Mouse (Mus musculus) intestine, embryonic 14.5 days (tissue): ENCODE data around the gene Col28a1. TPM values are rescaled to one million over a fixed set of nuclear protein-coding genes. Genes with fewer than 3 reads are reported as not detected.

Source experiments
- ATAC-seq: fragments of 200-750 bp; cut with Nextera tagmentation; replicated peaks from 2 replicates; pipeline ENCODE4 v1.8.0; 2017; ENCODE audit warnings: low read depth, moderate number of reproducible peaks, moderate TSS enrichment, moderate library complexity; ENCODE audit not compliant: low FRiP score, low TSS enrichment
- DNase-seq: peaks from one replicate; pipeline ENCODE4 v3.0.0-alpha.2; 2018; ENCODE audit warnings: low spot score
- H3K27ac ChIP-seq: fragments of 300-500 bp; sonication (generic); 2 replicates; pipeline ENCODE4 v1.5.1; 2014; ENCODE audit warnings: low read depth, mild to moderate bottlenecking, control low read depth
- H3K27me3 ChIP-seq: fragments of 300-500 bp; sonication (generic); replicated peaks from 2 replicates; pipeline ENCODE4 v1.6.1; 2014; ENCODE audit warnings: low read length, control low read depth; ENCODE audit not compliant: control insufficient read depth, insufficient read depth
- H3K36me3 ChIP-seq: fragments of 300-500 bp; sonication (generic); 2 replicates; pipeline ENCODE4 v1.6.1; 2014; ENCODE audit warnings: low read length, control low read depth; ENCODE audit not compliant: control insufficient read depth, insufficient read depth
- H3K4me1 ChIP-seq: fragments of 300-500 bp; sonication (generic); replicated peaks from 2 replicates; pipeline ENCODE4 v1.6.1; 2014; ENCODE audit warnings: low read length, control low read depth, mixed read lengths; ENCODE audit not compliant: control insufficient read depth, insufficient read depth
- H3K4me2 ChIP-seq: fragments of 300-500 bp; sonication (generic); 2 replicates; pipeline ENCODE4 v1.6.1; 2014; ENCODE audit warnings: low read length
- H3K4me3 ChIP-seq: fragments of 300-500 bp; sonication (generic); 2 replicates; pipeline ENCODE4 v1.5.1; 2014; ENCODE audit warnings: low read depth, low read length, control low read depth, mixed read lengths
- H3K9ac ChIP-seq: fragments of 300-500 bp; sonication (generic); 2 replicates; pipeline ENCODE4 v1.6.1; 2014; ENCODE audit warnings: mild to moderate bottlenecking, low read length
- H3K9me3 ChIP-seq: fragments of 300-500 bp; sonication (generic); 2 replicates; pipeline ENCODE4 v1.6.1; 2016; ENCODE audit warnings: low read length, control low read depth; ENCODE audit not compliant: control insufficient read depth
- WGBS: fragments of 180-500 bp; shearing (Covaris S2); extraction: QIAGEN DNeasy Blood & Tissue Kit; methylation state at CpG from one replicate; pipeline ENCODE4 v1.1.7; 2014; 5-methylcytosine and 5-hydroxymethylcytosine counted together
- polyA plus RNA-seq: library from polyadenylated mRNA; unstranded; fragments of >200 nt; fragmentation: Nextera tagmentation; extraction: Ambion mirVana; gene quantifications from 2 replicates; pipeline ENCODE4 v1.2.1, GENCODE M21; 2014

Col28a1 gene
- polyA plus RNA-seq, 1 experiment from 2014 or later, result 1.4 TPM

DNA sequence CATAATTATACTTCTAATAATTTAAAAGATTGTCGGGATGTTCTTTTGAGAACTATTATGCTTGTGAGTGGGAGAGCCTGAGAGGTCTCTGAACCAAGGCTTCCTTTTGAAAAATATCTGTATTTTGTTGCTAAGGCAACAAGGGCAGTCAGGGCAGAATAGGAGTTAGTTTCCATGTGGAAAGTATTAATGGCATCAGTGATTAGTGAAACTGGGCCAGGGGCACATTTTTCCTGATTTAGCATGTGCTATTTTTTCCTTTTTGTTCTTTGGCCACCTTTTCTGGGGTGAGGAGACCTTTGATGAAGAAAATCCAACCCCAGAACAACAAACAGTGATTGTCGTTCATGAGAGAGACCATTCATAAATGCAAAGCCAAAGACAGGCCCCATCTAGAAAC, 43.5 kb downstream of the Col28a1 start:
- DNase-seq (no peak), ATAC-seq (no peak)
- H3K4me1 ChIP-seq, result no peaks in the 10 kb centered on the region
- no peak overlapping the region for H3K9ac ChIP-seq
- no peaks in the 10 kb centered on the region for H3K36me3 ChIP-seq
- no peaks in the 10 kb centered on the region for H3K27me3 ChIP-seq
- WGBS, result 90% methylated on average over 2 of the region's 2 CpGs
- no peaks in the 10 kb centered on the region for H3K9me3 ChIP-seq
- H3K4me2 ChIP-seq, result no peak overlapping the region
- H3K4me3 ChIP-seq, result no peak overlapping the region
- H3K27ac ChIP-seq, result no peak overlapping the region

DNA sequence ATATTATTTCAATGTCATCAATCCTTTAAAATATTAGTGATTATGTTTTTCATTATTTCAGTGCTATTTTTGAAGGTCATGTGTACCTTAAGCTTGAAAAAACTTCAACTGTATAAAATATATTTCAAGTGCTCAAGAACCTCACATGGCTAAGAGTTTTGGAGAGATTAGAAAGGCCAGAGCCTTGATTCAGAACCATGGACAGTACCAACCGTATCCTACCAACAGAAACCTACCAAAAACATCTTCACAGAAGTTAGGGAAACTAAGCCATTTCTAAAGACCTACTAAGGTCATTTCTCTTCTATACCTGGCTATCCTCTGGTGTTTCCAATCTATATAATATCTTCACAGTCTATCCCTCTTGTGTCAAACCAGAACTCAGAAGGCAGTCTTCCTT, 50.5 kb downstream of the Col28a1 start:
- Histone ChIP-seq H3K27me3 (no peaks in the 10 kb centered on the region), H3K4me3 (no peak overlapping the region), H3K36me3 (no peaks in the 10 kb centered on the region), H3K4me1 (no peaks in the 10 kb centered on the region), H3K9ac (no peak overlapping the region), H3K4me2 (no peak overlapping the region), H3K9me3 (no peaks in the 10 kb centered on the region), H3K27ac (no peak overlapping the region)
- 26% methylated on average over 1 of the region's 1 CpGs for WGBS
- DNase-seq (no peak), ATAC-seq (no peak)

DNA sequence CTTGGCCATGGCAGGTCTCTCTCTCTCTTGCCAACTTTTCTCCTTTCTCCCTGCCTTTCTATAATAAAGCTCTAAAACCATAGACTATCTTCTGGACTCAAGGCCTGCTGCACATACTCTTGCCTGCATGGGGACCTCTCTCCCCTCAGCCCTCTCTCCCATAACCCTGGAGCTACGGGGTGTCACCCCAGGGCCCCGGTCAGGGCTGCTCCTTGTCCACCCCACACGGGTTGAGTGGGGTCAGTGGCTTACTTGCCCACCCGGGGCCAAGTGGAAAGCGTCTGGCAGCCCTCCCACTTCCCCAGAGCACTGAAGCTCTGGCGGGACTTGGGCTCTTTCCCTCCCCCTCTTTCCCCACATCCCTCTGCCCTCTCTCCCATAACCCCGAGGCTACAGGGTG, 62.3 kb downstream of the Col28a1 start:
- 80% methylated on average over 7 of the region's 7 CpGs for WGBS
- no peaks in the 10 kb centered on the region for H3K27me3 ChIP-seq
- ATAC-seq (no peak), DNase-seq (no peak)
- H3K9ac ChIP-seq, result no peak overlapping the region
- no peaks in the 10 kb centered on the region for H3K36me3 ChIP-seq
- H3K27ac ChIP-seq, result no peak overlapping the region
- no peaks in the 10 kb centered on the region for H3K9me3 ChIP-seq
- H3K4me3 ChIP-seq, result no peak overlapping the region
- no peaks in the 10 kb centered on the region for H3K4me1 ChIP-seq
- no peak overlapping the region for H3K4me2 ChIP-seq

DNA sequence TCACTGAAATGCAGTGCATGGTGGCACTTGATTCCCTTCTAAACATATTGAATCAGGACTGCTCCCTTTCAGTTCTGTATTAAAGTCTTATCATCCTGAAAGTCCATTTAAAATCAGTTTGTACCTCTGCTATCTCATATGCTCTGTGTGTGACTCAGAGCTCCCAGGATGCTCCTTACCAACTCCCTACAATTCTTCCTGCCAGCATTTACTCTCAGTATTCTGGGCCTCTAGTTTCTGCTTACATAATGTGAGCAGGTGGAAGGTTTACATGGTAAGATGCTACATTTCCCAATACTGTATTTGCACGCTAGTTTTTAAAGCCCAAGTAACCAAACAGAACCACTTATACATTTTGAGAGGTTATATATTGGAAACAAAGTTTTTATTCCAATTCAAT, 64.3 kb downstream of the Col28a1 start:
- Histone ChIP-seq H3K27me3 (no peaks in the 10 kb centered on the region), H3K36me3 (no peaks in the 10 kb centered on the region), H3K27ac (no peak overlapping the region), H3K4me1 (no peaks in the 10 kb centered on the region), H3K4me2 (no peak overlapping the region), H3K4me3 (no peak overlapping the region), H3K9ac (no peak overlapping the region), H3K9me3 (no peaks in the 10 kb centered on the region)
- DNase-seq (no peak), ATAC-seq (no peak)
- 90% methylated on average over 1 of the region's 1 CpGs for WGBS

DNA sequence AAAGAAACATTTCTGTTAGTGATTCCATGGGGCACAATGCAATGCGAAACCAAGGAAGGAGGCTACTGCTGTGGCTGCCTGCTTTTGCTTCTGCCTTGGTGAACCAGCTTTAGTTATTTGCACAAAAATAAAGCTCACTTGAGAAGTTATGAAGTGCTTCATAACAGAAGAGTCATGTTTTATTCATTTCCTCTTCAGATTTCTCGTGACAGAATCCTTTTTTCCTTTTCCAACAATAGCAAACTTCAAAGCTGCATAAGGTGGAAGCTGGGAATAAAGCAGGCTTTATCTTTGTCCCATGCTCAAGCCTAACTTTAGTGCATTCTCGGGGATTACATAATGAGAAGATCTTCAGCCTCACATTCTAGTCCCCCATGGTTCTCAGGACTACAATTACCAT, 65.9 kb downstream of the Col28a1 start:
- H3K9ac ChIP-seq, result no peak overlapping the region

DNA sequence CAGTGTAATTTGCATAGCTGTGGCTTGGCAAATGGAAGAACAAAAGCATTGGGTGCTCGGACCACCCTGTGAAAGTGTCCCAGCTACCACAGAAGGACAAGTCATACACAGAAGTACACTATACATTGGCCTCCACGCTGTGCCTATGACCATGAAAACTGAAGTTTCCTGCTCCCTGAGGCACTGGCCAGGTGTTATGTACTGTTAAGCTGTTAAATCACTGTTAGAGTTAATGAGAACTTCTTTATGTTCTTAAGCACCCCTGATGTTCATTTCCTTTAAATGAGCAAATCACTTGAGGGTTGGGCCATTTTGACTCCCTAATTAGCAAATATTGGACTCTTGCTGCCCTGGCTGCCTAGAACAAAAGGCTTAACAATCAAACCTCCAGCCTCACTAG, 73.3 kb downstream of the Col28a1 start:
- no peaks in the 10 kb centered on the region for H3K9me3 ChIP-seq
- no peak overlapping the region for H3K4me3 ChIP-seq
- ATAC-seq (no peak), DNase-seq (no peak)
- no peaks in the 10 kb centered on the region for H3K4me1 ChIP-seq
- H3K9ac ChIP-seq, result no peak overlapping the region
- no peak overlapping the region for H3K27ac ChIP-seq
- H3K36me3 ChIP-seq, result no peaks in the 10 kb centered on the region
- H3K27me3 ChIP-seq, result no peaks in the 10 kb centered on the region
- WGBS, result 81% methylated on average over 2 of the region's 2 CpGs
- H3K4me2 ChIP-seq, result no peak overlapping the region

More for the DNA sequence above, 65.9 kb downstream of the Col28a1 start:
- ATAC-seq (no peak), DNase-seq (no peak)
- WGBS, result 65% methylated on average over 3 of the region's 3 CpGs
- H3K36me3 ChIP-seq, result no peaks in the 10 kb centered on the region
- no peaks in the 10 kb centered on the region for H3K4me1 ChIP-seq
- H3K27ac ChIP-seq, result no peak overlapping the region
- H3K9me3 ChIP-seq, result no peaks in the 10 kb centered on the region
- H3K4me3 ChIP-seq, result no peak overlapping the region
- H3K27me3 ChIP-seq, result no peaks in the 10 kb centered on the region
- no peak overlapping the region for H3K4me2 ChIP-seq

DNA sequence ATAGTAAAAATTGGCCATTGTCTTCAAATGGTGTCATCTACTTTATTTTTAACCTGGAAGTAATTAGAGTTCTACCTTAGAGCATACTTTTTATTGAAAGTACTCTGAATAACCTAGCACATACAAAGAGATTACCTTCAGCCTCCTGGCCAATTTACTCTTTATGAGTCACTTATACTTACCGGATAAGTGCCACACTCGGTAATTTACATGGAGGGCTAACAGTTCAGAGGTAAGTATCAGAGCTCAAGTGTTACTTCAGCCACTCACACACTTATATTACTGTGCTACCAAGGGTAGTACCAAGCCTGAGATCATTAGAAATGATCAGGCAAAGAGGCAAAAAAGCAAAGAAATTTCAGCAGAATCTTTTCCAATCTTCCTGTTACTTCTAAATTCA, 73.8 kb downstream of the Col28a1 start:
- WGBS, result 85% methylated on average over 2 of the region's 2 CpGs
- H3K27me3 ChIP-seq, result no peaks in the 10 kb centered on the region
- H3K9me3 ChIP-seq, result no peaks in the 10 kb centered on the region
- DNase-seq, result no peak
- H3K36me3 ChIP-seq, result no peaks in the 10 kb centered on the region
- H3K9ac ChIP-seq, result no peak overlapping the region
- H3K4me1 ChIP-seq, result no peaks in the 10 kb centered on the region
- H3K27ac ChIP-seq, result no peak overlapping the region
- no peak for ATAC-seq
- H3K4me3 ChIP-seq, result no peak overlapping the region
- H3K4me2 ChIP-seq, result no peak overlapping the region

DNA sequence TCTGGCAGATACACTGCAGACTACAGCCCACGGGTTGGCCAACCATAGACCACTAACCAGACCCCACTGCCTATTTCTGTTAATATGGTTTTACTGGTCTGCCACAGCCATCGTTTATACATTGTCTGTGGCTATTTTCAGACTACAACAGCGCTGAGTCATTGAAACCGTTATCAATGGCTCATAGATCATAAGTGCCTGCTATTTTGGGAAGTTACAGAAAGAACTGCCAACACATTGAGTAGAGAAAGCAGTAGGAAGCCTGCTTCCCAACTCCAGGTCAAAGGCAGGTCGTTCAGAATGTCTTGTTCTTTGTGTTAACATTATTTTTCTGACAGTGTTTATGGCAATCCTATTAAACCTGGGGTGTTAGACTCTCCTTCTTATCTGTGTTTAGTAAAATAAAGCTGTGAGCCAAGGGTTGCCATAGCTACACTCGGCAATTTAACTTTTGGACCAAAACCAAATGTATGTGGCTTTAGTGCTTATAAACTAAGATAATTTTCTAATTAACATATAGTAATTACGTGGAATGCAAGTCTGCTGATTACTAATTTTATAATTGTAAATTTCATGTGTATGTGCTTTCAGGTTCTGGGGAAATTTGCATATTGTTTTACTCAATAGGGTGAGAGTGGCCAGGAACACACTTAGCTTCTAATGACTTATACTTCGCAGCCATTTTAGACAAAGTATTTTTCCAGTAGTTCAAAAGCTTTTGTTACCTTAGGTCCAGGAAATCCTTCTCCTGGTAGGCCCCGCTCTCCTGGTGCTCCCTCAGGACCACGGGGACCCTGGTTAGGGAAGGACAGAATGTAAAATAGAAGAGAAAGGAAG, 86.3 kb downstream of the Col28a1 start:
- no peaks in the 10 kb centered on the region for H3K9me3 ChIP-seq
- H3K4me3 ChIP-seq, result no peak overlapping the region
- WGBS, result 65% methylated on average over 10 of the region's 10 CpGs
- no peak overlapping the region for H3K27ac ChIP-seq
- H3K4me2 ChIP-seq, result no peak overlapping the region
- no peaks in the 10 kb centered on the region for H3K4me1 ChIP-seq
- DNase-seq, result no peak
- no peak overlapping the region for H3K9ac ChIP-seq
- H3K27me3 ChIP-seq, result no peaks in the 10 kb centered on the region
- ATAC-seq, result no peak
- no peaks in the 10 kb centered on the region for H3K36me3 ChIP-seq

DNA sequence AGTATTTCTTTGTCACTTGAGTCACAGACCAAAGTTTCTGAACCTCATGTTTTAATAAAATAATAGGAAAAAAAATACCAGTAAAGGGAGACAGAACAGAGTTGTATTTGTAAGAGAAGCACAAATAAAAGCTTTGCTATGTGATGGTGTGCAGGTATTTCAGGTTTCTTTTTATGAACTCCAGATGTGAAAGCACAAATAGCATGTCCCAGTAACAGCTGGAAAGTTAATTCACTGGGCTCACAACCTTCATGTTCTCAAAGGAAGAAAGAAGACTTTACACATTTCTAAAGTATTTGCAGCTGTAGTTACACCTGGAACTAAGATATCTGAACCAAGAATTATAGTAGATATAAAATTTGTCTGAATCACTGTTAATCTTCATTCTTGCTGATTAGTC, 91.2 kb downstream of the Col28a1 start:
- ATAC-seq (no peak), DNase-seq (no peak)
- Histone ChIP-seq H3K27ac (no peak overlapping the region), H3K4me2 (no peak overlapping the region), H3K9ac (no peak overlapping the region), H3K9me3 (no peaks in the 10 kb centered on the region), H3K4me1 (no peaks in the 10 kb centered on the region), H3K4me3 (no peak overlapping the region), H3K36me3 (no peaks in the 10 kb centered on the region), H3K27me3 (no peaks in the 10 kb centered on the region)
